ENCODE assay signal across 28 mouse cellular contexts in the genomic region with DNA sequence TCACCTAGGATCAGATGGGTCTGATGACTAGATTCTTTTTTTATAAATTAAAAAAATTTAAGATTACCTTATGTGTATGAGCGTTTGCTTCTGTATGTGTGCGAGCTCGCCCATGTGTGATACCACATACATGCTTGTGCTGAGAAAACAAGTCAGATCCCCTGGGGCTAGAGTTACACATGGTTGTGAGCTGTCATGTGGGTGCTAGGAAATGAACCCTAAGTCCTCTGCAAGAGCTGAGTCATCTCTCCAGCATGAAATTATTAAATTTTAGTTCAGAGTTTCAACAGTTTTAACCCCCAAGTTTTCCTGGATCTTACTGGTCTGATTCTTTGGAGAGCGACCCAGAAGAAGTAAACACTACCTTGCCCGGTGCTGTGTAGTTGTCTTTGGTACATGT.
"Had no signal": no experiment of that assay in that cellular context is flagged by ENCODE, and none has a peak within 500 bp of the region (broad histone marks: within the 10 kb centered on the region; RNA-seq: fewer than 3 reads in every experiment).

No protein-coding gene starts in this region.

- ATAC-seq: hindbrain, postnatal 0 days; intestine, embryonic 16.5 days; liver, postnatal 0 days had no signal

- H3K27me3 ChIP-seq: heart, embryonic 13.5 days; heart, embryonic 15.5 days; hindbrain, embryonic 13.5 days; hindbrain, embryonic 15.5 days; kidney, embryonic 15.5 days; limb, embryonic 12.5 days; liver, embryonic 13.5 days; liver, embryonic 15.5 days had no signal

- H3K4me1 ChIP-seq: limb, embryonic 10.5 days; limb, embryonic 12.5 days; liver, embryonic 15.5 days had no signal

- H3K4me2 ChIP-seq: heart, embryonic 11.5 days; heart, embryonic 13.5 days; heart, embryonic 15.5 days; hindbrain, embryonic 13.5 days; hindbrain, embryonic 15.5 days; kidney, embryonic 15.5 days; limb, embryonic 12.5 days; liver, embryonic 11.5 days; liver, embryonic 13.5 days; liver, embryonic 15.5 days had no signal

- H3K4me3 ChIP-seq: heart, adult 2 months; heart, embryonic 13.5 days; heart, embryonic 15.5 days; hindbrain, embryonic 13.5 days; hindbrain, embryonic 15.5 days; kidney, embryonic 15.5 days; limb, embryonic 10.5 days; limb, embryonic 12.5 days; liver, embryonic 13.5 days; liver, embryonic 15.5 days had no signal

- H3K9ac ChIP-seq: heart, embryonic 13.5 days; heart, embryonic 15.5 days; hindbrain, embryonic 13.5 days; hindbrain, embryonic 15.5 days; kidney, embryonic 15.5 days; limb, embryonic 12.5 days; liver, embryonic 13.5 days; liver, embryonic 15.5 days; liver, postnatal 0 days had no signal

- H3K27ac ChIP-seq: heart, adult 2 months; heart, embryonic 13.5 days; heart, embryonic 15.5 days; hindbrain, embryonic 13.5 days; hindbrain, embryonic 15.5 days; hindbrain, postnatal 0 days; kidney, embryonic 15.5 days; kidney, postnatal 0 days; limb, embryonic 10.5 days; limb, embryonic 12.5 days; liver, embryonic 13.5 days; liver, embryonic 15.5 days had no signal

- DNase-seq: gastrocnemius, postnatal 14 days; gastrocnemius, postnatal 36 days; heart, adult 2 months; heart, postnatal 14 days; heart, postnatal 36 days; kidney, adult 11 months; kidney, adult 2 months; kidney, adult 9 months; kidney, postnatal 14 days; kidney, postnatal 36 days; layer of hippocampus, adult 9-11 months; layer of hippocampus, postnatal 36 days; liver; liver, embryonic 13.5 days; liver, postnatal 0 days had no signal

- H3K9me3 ChIP-seq: heart, embryonic 13.5 days; heart, embryonic 15.5 days; hindbrain, embryonic 13.5 days; hindbrain, embryonic 15.5 days; kidney, embryonic 15.5 days; limb, embryonic 10.5 days; limb, embryonic 12.5 days; liver, embryonic 13.5 days; liver, embryonic 15.5 days had no signal
